Mouse (Mus musculus): ENCODE data around the gene Gcgr. TPM values are rescaled to one million over a fixed set of nuclear protein-coding genes. Genes with fewer than 3 reads are reported as not detected.
"Not testable (repeated sequence)": the region's sequence is repeated elsewhere in the genome, so short reads cannot be mapped to it uniquely, and the experiment has no call there.

Gcgr gene
- polyA plus RNA-seq, 1 experiment from 2014 or later = 2.2 TPM

DNA sequence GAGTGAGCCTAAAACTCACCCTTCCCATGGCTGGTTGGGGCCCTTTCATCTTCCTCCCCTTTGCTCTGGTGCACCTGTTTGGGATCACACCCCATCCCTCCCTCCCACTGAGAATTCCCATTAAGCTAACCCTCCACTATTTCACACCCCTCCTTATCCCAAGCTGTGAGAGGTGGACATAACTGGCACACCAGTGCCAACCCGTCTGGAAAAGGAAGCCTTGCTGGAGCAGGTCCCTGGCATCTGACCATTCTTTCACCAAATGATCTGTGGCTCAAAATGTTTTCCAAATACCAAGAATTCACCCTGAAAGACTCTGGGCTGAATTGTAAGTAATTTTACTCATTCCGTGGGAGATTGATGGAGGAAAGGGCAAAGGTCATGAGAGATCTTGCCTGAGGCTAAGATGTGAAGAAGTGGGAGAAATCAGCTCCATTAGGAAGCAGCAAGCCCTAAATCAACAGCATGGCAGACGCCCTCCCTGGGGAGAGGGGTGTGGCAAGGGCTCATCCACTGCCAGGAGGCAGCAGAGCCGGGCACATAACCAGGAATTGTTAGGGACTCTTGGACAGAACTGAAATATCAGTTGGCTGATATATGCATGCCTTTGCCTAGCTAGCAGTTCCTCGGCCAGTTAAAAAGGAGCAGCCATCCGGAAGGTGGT is 17.6 kb upstream of the Gcgr start:
- Histone ChIP-seq H3K4me3 (replicated peaks; ENCODE audit: low read length) (no peak overlapping the region), H3K36me3 (ENCODE audit: control insufficient read depth, insufficient read depth, low read length) (no peaks in the 10 kb centered on the region), H3K27ac (ENCODE audit: low read length) (no peak overlapping the region), H3K4me1 (ENCODE audit: control insufficient read depth, insufficient read depth, low read length) (peaks cover 12% of the 10 kb centered on the region; the same call in 1 of the 2 replicates), H3K27me3 (ENCODE audit: control insufficient read depth, insufficient read depth, low read length) (no peaks in the 10 kb centered on the region), H3K9ac (ENCODE audit: low read length) (no peak overlapping the region), H3K4me2 (ENCODE audit: low read depth, low read length) (no peak overlapping the region), H3K9me3 (replicated peaks; ENCODE audit: control insufficient read depth, low read length) (no peaks in the 10 kb centered on the region)
- no peak for ATAC-seq (ENCODE audit: insufficient read depth, low FRiP score)
- WGBS = 28% methylated on average over 6 of the region's 6 CpGs

DNA sequence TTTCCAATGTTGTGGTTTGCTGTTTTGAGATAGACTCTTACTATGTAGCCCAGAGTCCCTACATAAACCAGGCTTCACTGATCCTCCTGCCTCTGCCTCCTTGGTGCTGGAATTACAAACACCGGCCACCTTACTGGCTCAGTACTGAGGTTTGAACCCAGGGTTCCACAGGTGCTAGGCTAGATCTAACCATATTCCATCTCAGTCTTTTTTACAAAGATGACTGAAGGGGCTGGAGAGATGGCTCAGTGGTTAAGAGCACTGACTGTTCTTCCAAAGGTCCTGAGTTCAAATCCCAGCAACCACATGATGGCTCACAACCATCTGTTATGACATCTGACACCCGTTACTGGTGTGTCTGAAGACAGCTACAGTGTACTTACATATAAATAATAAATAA is 16.2 kb upstream of the Gcgr start:
- H3K4me3 ChIP-seq (replicated peaks; ENCODE audit: low read length); H3K27me3 ChIP-seq (ENCODE audit: control insufficient read depth, insufficient read depth, low read length); H3K4me2 ChIP-seq (ENCODE audit: low read depth, low read length); H3K9me3 ChIP-seq (replicated peaks; ENCODE audit: control insufficient read depth, low read length); H3K27ac ChIP-seq (ENCODE audit: low read length); H3K9ac ChIP-seq (ENCODE audit: low read length); ATAC-seq (ENCODE audit: insufficient read depth, low FRiP score); H3K36me3 ChIP-seq (ENCODE audit: control insufficient read depth, insufficient read depth, low read length): not testable (repeated sequence)
- H3K4me1 ChIP-seq (ENCODE audit: control insufficient read depth, insufficient read depth, low read length) = peaks cover 18% of the 10 kb centered on the region
- WGBS = 90% methylated on average over 2 of the region's 2 CpGs

- Histone ChIP-seq H3K9ac (ENCODE audit: low read length) (peak overlapping the region; percentile 27), H3K27ac (ENCODE audit: low read length) (no peak overlapping the region), H3K27me3 (ENCODE audit: control insufficient read depth, insufficient read depth, low read length) (no peaks in the 10 kb centered on the region), H3K4me3 (replicated peaks; ENCODE audit: low read length) (no peak overlapping the region), H3K4me2 (ENCODE audit: low read depth, low read length) (no peak overlapping the region), H3K4me1 (ENCODE audit: control insufficient read depth, insufficient read depth, low read length) (peaks cover 11% of the 10 kb centered on the region), H3K36me3 (ENCODE audit: control insufficient read depth, insufficient read depth, low read length) (no peaks in the 10 kb centered on the region), H3K9me3 (replicated peaks; ENCODE audit: control insufficient read depth, low read length) (no peaks in the 10 kb centered on the region)
- WGBS = 20% methylated on average over 17 of the region's 17 CpGs
- ATAC-seq (ENCODE audit: insufficient read depth, low FRiP score) = peak; percentile 75
These were observed 14.9 kb upstream of the Gcgr start for GRCm38 (mm10) chr11:120515611-120516010.

GRCm38 (mm10) chr11:120517147-120517546 is 13.4 kb upstream of the Gcgr start:
- no peak for ATAC-seq (ENCODE audit: insufficient read depth, low FRiP score)
- no peak overlapping the region for H3K27ac ChIP-seq (ENCODE audit: low read length)

GRCm38 (mm10) chr11:120518027-120518426 is 12.5 kb upstream of the Gcgr start:
- no peak overlapping the region for H3K4me3 ChIP-seq (replicated peaks; ENCODE audit: low read length)
- WGBS = 52% methylated on average over 6 of the region's 6 CpGs
- no peaks in the 10 kb centered on the region for H3K27me3 ChIP-seq (ENCODE audit: control insufficient read depth, insufficient read depth, low read length)
- peaks cover 11% of the 10 kb centered on the region for H3K4me1 ChIP-seq (ENCODE audit: control insufficient read depth, insufficient read depth, low read length)
- ATAC-seq (ENCODE audit: insufficient read depth, low FRiP score) = peak; percentile 34; the same call in 1 of the 2 replicates
- 0 out of 2 replicates have a peak overlapping the region, but pooled peaks have one; percentile 2 for H3K4me2 ChIP-seq (ENCODE audit: low read depth, low read length)
- no peak overlapping the region for H3K9ac ChIP-seq (ENCODE audit: low read length)
- H3K9me3 ChIP-seq (replicated peaks; ENCODE audit: control insufficient read depth, low read length) = no peaks in the 10 kb centered on the region
- no peaks in the 10 kb centered on the region for H3K36me3 ChIP-seq (ENCODE audit: control insufficient read depth, insufficient read depth, low read length)
- H3K27ac ChIP-seq (ENCODE audit: low read length) = peak overlapping the region; percentile 70

More at GRCm38 (mm10) chr11:120517147-120517546, 13.4 kb upstream of the Gcgr start:
- H3K4me3 ChIP-seq (replicated peaks; ENCODE audit: low read length) = no peak overlapping the region
- H3K4me1 ChIP-seq (ENCODE audit: control insufficient read depth, insufficient read depth, low read length) = peaks cover 11% of the 10 kb centered on the region
- no peaks in the 10 kb centered on the region for H3K27me3 ChIP-seq (ENCODE audit: control insufficient read depth, insufficient read depth, low read length)
- WGBS = 77% methylated on average over 4 of the region's 4 CpGs
- H3K36me3 ChIP-seq (ENCODE audit: control insufficient read depth, insufficient read depth, low read length) = no peaks in the 10 kb centered on the region
- no peak overlapping the region for H3K9ac ChIP-seq (ENCODE audit: low read length)
- H3K9me3 ChIP-seq (replicated peaks; ENCODE audit: control insufficient read depth, low read length) = no peaks in the 10 kb centered on the region
- no peak overlapping the region for H3K4me2 ChIP-seq (ENCODE audit: low read depth, low read length)

DNA sequence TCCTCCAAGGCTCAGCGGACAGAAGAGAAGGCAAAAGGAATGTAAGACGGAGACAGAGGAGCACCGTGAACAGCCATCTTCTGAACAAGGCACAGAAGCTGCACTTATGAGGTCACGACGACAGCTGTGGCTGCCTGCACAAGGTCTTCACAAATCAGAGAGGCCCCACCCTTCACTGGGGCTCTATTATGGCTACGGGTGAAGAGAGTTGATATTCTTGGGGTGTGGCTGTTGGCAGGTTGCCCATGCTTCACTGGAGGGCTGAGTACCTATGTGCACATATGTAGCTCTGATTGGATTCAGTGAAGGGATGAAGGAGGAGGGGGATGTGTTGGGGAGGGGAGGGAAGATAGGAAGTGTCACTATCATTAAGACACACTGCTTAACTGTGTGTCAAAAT is 11.9 kb upstream of the Gcgr start:
- no peaks in the 10 kb centered on the region for H3K9me3 ChIP-seq (replicated peaks; ENCODE audit: control insufficient read depth, low read length)
- ATAC-seq (ENCODE audit: insufficient read depth, low FRiP score) = peak; percentile 70
- H3K27me3 ChIP-seq (ENCODE audit: control insufficient read depth, insufficient read depth, low read length) = no peaks in the 10 kb centered on the region
- peaks cover 11% of the 10 kb centered on the region for H3K4me1 ChIP-seq (ENCODE audit: control insufficient read depth, insufficient read depth, low read length)
- WGBS = 32% methylated on average over 6 of the region's 6 CpGs
- H3K9ac ChIP-seq (ENCODE audit: low read length) = peak overlapping the region; percentile 16; the same call in 1 of the 2 replicates
- H3K27ac ChIP-seq (ENCODE audit: low read length) = peak overlapping the region; percentile 70
- H3K4me3 ChIP-seq (replicated peaks; ENCODE audit: low read length) = no peak overlapping the region
- H3K36me3 ChIP-seq (ENCODE audit: control insufficient read depth, insufficient read depth, low read length) = no peaks in the 10 kb centered on the region
- 0 out of 2 replicates have a peak overlapping the region, but pooled peaks have one; percentile 2 for H3K4me2 ChIP-seq (ENCODE audit: low read depth, low read length)

- Histone ChIP-seq H3K27ac (ENCODE audit: low read length) (no peak overlapping the region; the same call in 1 of the 2 replicates), H3K4me2 (ENCODE audit: low read depth, low read length) (no peak overlapping the region)
- WGBS = 49% methylated on average over 9 of the region's 9 CpGs
These were observed 10.8 kb upstream of the Gcgr start for GRCm38 (mm10) chr11:120519738-120520137.

GRCm38 (mm10) chr11:120520498-120520897 is 10.0 kb upstream of the Gcgr start:
- Histone ChIP-seq H3K4me1 (ENCODE audit: control insufficient read depth, insufficient read depth, low read length) (peaks cover 11% of the 10 kb centered on the region), H3K4me2 (ENCODE audit: low read depth, low read length) (no peak overlapping the region), H3K27me3 (ENCODE audit: control insufficient read depth, insufficient read depth, low read length) (no peaks in the 10 kb centered on the region), H3K27ac (ENCODE audit: low read length) (peak overlapping the region; percentile 76; the same call in 1 of the 2 replicates), H3K9me3 (replicated peaks; ENCODE audit: control insufficient read depth, low read length) (no peaks in the 10 kb centered on the region), H3K9ac (ENCODE audit: low read length) (no peak overlapping the region), H3K4me3 (replicated peaks; ENCODE audit: low read length) (no peak overlapping the region), H3K36me3 (ENCODE audit: control insufficient read depth, insufficient read depth, low read length) (no peaks in the 10 kb centered on the region)
- no peak for ATAC-seq (ENCODE audit: insufficient read depth, low FRiP score)
- WGBS = 69% methylated on average over 9 of the region's 9 CpGs

More at GRCm38 (mm10) chr11:120519738-120520137, 10.8 kb upstream of the Gcgr start:
- H3K9me3 ChIP-seq (replicated peaks; ENCODE audit: control insufficient read depth, low read length) = no peaks in the 10 kb centered on the region
- H3K27me3 ChIP-seq (ENCODE audit: control insufficient read depth, insufficient read depth, low read length) = no peaks in the 10 kb centered on the region
- ATAC-seq (ENCODE audit: insufficient read depth, low FRiP score) = no peak
- no peaks in the 10 kb centered on the region for H3K36me3 ChIP-seq (ENCODE audit: control insufficient read depth, insufficient read depth, low read length)
- no peak overlapping the region; the same call in 1 of the 2 replicates for H3K9ac ChIP-seq (ENCODE audit: low read length)
- no peak overlapping the region for H3K4me3 ChIP-seq (replicated peaks; ENCODE audit: low read length)
- peaks cover 11% of the 10 kb centered on the region for H3K4me1 ChIP-seq (ENCODE audit: control insufficient read depth, insufficient read depth, low read length)

GRCm38 (mm10) chr11:120520967-120521540 is 9.4 kb upstream of the Gcgr start:
- Histone ChIP-seq H3K9ac (ENCODE audit: low read length) (peak overlapping the region; percentile 62), H3K9me3 (replicated peaks; ENCODE audit: control insufficient read depth, low read length) (no peaks in the 10 kb centered on the region), H3K4me3 (replicated peaks; ENCODE audit: low read length) (no peak overlapping the region), H3K4me1 (ENCODE audit: control insufficient read depth, insufficient read depth, low read length) (peaks cover 11% of the 10 kb centered on the region), H3K27ac (ENCODE audit: low read length) (peak overlapping the region; percentile 76), H3K27me3 (ENCODE audit: control insufficient read depth, insufficient read depth, low read length) (no peaks in the 10 kb centered on the region), H3K4me2 (ENCODE audit: low read depth, low read length) (no peak overlapping the region), H3K36me3 (ENCODE audit: control insufficient read depth, insufficient read depth, low read length) (no peaks in the 10 kb centered on the region)
- ATAC-seq (ENCODE audit: insufficient read depth, low FRiP score) = peak; percentile 59; the same call in 1 of the 2 replicates
- WGBS = 57% methylated on average over 5 of the region's 5 CpGs

Measured in stomach, embryonic 16.5 days (tissue).